Mouse (Mus musculus) testis, adult 2 months (tissue): ENCODE results near the gene Sar1b.

Experiments used
- CTCF ChIP-seq: fragments of 200-500 bp; IDR thresholded peaks from 2 replicates; pipeline ENCODE4 v1.5.1; 2012; ENCODE audit warnings: low read depth, mild to moderate bottlenecking, inconsistent platforms, low read length, moderate library complexity; ENCODE audit not compliant: control insufficient read depth, insufficient read depth, insufficient replicate concordance
- POLR2A ChIP-seq: fragments of 200-500 bp; IDR thresholded peaks from 2 replicates; pipeline ENCODE4 v1.6.1; 2012; ENCODE audit warnings: low read depth, mild to moderate bottlenecking, inconsistent platforms, low read length, moderate library complexity; ENCODE audit not compliant: control insufficient read depth

DNA sequence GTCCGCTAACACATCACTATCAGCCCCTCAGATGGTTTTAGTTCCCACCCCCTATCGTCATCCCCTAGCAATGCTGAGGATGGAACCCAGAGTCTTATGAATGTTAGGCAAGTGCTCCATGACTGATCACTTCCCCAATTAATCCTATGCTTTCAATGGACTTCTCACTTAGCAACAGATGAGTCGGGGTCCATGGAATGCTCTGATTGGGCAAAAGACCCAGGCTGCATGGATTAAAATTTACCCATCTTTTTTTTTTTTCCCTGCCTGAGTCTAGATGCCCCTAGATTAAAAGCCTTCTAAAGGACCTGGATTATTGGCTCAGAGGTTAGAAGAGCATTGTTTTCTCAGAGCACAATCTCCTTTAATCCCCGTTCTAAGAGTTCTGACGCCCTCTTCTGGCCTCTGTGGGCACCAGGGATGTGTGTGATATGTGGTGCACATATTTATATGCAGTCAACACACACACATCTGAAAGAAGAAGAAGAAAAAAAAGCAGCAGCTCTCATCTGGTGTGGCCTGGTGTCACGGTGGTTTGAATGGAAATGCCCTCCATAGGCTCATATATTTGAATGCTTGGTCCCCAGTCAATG, 46.2 kb downstream of the Sar1b start:
- no peak for TF ChIP-seq CTCF
- TF ChIP-seq POLR2A = no peak
